Mouse (Mus musculus) heart, adult 8-10 months (tissue): ENCODE measurements around the gene Pik3ip1. TPM values are rescaled to one million over a fixed set of nuclear protein-coding genes. Genes with fewer than 3 reads are reported as not detected.

ENCODE experiments used
- DNase-seq: peaks from one replicate; pipeline ENCODE4 v3.0.0; 2022; ENCODE audit warnings: low spot score
- total RNA-seq, 4 experiments: library from RNA; stranded (reverse); gene quantifications; 2 replicates each; pipeline ENCODE4 v1.2.4; 2022

Gene Pik3ip1
- total RNA-seq, 4 experiments from 2014 or later: 37.3 to 67.8 (median 56.9) TPM

- DNase-seq: no peak
These were observed 6.4 kb downstream of the Pik3ip1 start for GRCm38 (mm10) chr11:3336602-3337001.

- no peak for DNase-seq
These were observed 7.2 kb downstream of the Pik3ip1 start for GRCm38 (mm10) chr11:3337173-3337955.

GRCm38 (mm10) chr11:3337961-3338360 is 7.8 kb downstream of the Pik3ip1 start:
- DNase-seq: no peak

GRCm38 (mm10) chr11:3341476-3341875 is 11.3 kb downstream of the Pik3ip1 start:
- no peak for DNase-seq

GRCm38 (mm10) chr11:3344916-3345315 is 14.7 kb downstream of the Pik3ip1 start:
- DNase-seq: no peak

- DNase-seq: no peak
These were observed 16.1 kb downstream of the Pik3ip1 start for GRCm38 (mm10) chr11:3346351-3346750.

- DNase-seq: peak; percentile 85
These were observed 17.1 kb downstream of the Pik3ip1 start for GRCm38 (mm10) chr11:3347091-3347834.

- DNase-seq: no peak
These were observed 17.6 kb downstream of the Pik3ip1 start for GRCm38 (mm10) chr11:3347835-3348195.

GRCm38 (mm10) chr11:3348576-3349342 is 18.6 kb downstream of the Pik3ip1 start:
- no peak for DNase-seq

- DNase-seq: no peak
These were observed 19.1 kb downstream of the Pik3ip1 start for GRCm38 (mm10) chr11:3349343-3349695.

- no peak for DNase-seq
These were observed 21.9 kb downstream of the Pik3ip1 start for GRCm38 (mm10) chr11:3352131-3352530.

- no peak for DNase-seq
These were observed 22.9 kb downstream of the Pik3ip1 start for GRCm38 (mm10) chr11:3352990-3353585.

GRCm38 (mm10) chr11:3362854-3363253 is 32.7 kb downstream of the Pik3ip1 start:
- DNase-seq: no peak

GRCm38 (mm10) chr11:3366411-3366810 is 36.2 kb downstream of the Pik3ip1 start:
- DNase-seq: no peak

GRCm38 (mm10) chr11:3368983-3369382 is 38.8 kb downstream of the Pik3ip1 start:
- DNase-seq: no peak

GRCm38 (mm10) chr11:3369449-3369848 is 39.2 kb downstream of the Pik3ip1 start:
- no peak for DNase-seq

- DNase-seq: no peak
These were observed 40.0 kb downstream of the Pik3ip1 start for GRCm38 (mm10) chr11:3370162-3370561.

GRCm38 (mm10) chr11:3370928-3371598 is 40.9 kb downstream of the Pik3ip1 start:
- DNase-seq: peak; percentile 73

GRCm38 (mm10) chr11:3371599-3372295 is 41.5 kb downstream of the Pik3ip1 start:
- DNase-seq: no peak

- no peak for DNase-seq
These were observed 43.5 kb downstream of the Pik3ip1 start for GRCm38 (mm10) chr11:3373591-3374292.
